Mouse (Mus musculus) NIH3T3 (cell line): ENCODE data around the gene Irs2.

Source experiments
- DNase-seq: peaks from one replicate; pipeline ENCODE4 v3.0.0-alpha.2; 2012; ENCODE audit warnings: low read depth

Irs2 gene

DNA sequence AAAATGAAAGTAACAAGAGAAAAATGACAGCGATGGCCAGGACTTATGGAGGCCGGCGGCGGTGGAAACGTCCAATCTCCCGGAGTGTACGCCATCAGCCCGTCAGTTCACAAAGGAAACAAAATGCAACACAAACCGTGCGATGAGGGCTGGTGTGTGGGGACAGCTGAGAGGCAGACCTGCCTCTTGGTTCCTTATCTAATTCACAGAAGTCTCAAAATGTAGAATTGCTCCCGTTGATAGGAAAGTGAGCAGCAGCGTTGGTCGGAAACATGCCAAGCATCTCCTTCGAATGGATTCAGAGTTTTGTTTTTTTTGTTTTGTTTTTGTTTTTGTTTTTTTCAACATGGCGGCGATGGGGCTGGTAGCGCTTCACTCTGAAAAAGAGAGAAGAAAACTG lies 21.6 kb downstream of the Irs2 start:
- no peak for DNase-seq

GRCm38 (mm10) chr8:10985064-10985463 lies 23.2 kb downstream of the Irs2 start:
- DNase-seq: no peak

DNA sequence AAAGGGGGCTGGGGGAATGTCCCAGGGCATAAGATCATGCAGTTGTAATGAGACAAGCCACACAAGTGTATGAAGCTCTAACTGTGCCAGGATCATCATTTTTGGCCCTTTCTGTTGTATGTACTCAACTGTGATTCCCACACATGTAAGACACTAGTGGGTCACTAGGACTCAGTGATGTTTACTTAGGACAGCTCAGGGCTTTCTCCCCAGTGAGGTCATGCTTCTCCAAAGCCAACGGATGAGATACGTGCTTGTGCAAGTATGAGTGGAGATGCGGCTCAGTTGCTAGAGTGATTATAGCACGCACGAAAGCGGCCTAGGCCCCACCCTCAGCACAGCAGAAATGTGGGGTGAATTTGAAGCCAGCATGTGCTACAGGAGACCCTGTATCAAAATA lies 27.4 kb downstream of the Irs2 start:
- DNase-seq: no peak

- DNase-seq: no peak
Observed at GRCm38 (mm10) chr8:10979916-10980315, 28.3 kb downstream of the Irs2 start.

GRCm38 (mm10) chr8:10979196-10979794 lies 29.0 kb downstream of the Irs2 start:
- no peak for DNase-seq

DNA sequence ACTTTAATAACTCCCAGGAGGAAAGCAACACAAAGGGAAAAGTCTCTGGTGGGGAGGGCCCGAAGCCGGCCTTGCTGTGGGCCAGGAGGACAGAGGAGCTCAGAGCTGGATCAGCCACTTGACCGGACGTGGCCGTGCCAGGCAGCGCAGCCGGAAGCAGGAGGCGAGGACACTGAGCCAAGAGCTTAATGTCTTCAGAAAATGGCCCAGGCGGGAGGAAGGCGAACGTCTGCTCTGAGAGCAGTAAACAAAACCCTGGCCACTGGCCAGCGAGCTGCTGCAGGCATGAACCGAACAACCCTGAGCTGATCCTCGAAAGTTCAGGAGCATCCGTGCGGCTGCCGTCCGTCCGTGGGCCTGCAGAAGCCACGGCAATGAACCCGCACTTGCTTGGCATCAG lies 29.9 kb downstream of the Irs2 start:
- peak; percentile 64 for DNase-seq

DNA sequence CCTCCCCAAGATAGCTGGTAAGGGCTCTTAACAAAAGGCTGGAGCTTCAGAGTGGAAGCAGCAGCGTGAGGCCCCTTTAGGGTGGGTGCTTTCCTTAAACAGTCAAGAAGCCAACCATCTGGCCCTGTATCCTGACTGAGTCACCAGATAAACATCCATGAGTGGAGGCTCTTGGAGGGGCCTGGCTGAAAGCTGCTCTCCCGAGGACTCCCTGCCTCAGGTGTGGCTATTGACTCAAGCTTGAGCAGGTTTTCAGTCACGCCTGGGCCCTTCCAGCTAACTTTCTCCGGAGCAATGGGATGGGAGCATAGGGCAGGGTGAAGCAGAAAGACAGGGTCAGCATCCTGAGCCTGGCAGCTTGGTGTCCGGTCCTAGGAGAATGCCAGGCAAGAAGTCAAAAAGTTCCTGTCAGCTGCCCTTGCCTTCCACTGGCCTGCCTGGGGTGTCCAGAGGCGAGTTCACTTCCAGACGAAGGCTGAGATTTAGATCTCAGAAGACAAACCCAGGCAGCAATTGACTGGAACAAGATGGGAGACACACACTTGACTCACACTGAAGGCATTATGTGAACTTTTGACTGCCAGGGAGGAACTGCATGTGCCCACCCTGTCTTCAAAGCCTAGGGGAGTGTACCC lies 30.4 kb downstream of the Irs2 start:
- DNase-seq: peak; percentile 94

DNA sequence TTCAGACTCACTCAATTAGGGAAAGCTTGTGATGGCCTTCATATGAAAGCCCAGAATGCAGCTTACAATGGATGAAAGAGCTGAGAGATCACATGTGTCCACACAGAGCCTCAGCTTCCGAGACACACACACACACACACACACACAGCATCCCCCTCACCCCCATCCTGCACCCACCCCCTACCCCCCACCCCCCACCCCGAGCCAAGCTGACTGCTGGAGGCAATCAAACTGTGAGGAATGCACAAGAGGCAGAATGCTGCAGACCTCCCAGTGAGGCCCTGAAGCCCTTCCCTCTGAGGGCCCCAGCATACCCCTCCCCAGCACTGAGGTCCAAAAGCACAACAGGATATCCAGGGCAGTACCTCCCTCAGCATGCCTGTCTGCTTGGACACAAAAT lies 33.6 kb downstream of the Irs2 start:
- no peak for DNase-seq

DNA sequence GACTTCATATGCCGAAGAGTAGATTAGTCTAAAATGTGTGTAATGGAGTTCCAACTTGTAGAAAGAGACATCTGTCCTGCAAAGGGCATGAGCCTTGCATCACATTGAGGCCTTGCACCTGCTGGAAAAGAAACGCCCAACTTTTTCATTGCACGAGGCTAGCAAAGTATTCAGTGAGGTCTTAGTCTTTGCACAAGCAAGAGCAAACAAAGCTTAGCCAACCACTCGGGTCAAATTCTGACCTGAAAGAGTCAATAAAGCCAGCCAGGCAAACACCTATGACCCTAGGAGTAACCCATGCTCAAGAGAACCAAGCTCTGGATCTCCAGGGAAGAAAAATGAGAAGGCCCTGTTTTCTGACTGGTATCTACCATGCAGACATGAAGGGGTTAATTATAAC lies 34.1 kb downstream of the Irs2 start:
- no peak for DNase-seq

DNA sequence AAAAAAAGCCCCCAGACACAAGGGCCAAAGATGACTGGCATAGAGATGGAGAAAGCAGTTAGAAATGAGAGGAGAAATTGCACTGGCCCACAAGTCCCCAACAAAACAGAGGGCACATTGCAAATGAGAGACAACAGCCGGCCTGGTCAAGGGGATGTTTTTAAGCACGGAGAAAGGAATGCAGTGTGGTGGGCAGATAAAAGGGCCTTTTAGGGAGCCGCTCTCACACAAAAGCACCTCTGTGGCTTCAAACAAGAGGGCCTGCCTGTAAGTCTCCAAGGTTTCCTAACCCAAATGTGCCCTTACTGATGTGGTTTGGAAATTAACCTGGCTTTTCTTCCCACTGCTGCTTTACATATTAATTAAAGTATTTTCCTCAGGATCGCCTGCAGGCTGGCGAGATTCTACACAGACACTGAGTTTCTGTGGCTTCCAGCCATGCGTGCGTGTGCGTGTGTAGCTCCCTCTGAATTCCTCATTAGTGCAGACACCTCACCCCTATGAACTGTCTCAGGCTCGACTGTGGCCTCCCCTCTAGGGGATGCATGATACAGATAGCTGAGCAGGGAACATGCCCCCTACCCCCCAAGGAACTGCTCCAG lies 35.3 kb downstream of the Irs2 start:
- no peak for DNase-seq

GRCm38 (mm10) chr8:10971984-10972383 lies 36.3 kb downstream of the Irs2 start:
- DNase-seq: no peak

GRCm38 (mm10) chr8:10971509-10971908 lies 36.7 kb downstream of the Irs2 start:
- no peak for DNase-seq

- DNase-seq: peak; percentile 68
Observed at GRCm38 (mm10) chr8:10970496-10971456, 37.5 kb downstream of the Irs2 start.

DNA sequence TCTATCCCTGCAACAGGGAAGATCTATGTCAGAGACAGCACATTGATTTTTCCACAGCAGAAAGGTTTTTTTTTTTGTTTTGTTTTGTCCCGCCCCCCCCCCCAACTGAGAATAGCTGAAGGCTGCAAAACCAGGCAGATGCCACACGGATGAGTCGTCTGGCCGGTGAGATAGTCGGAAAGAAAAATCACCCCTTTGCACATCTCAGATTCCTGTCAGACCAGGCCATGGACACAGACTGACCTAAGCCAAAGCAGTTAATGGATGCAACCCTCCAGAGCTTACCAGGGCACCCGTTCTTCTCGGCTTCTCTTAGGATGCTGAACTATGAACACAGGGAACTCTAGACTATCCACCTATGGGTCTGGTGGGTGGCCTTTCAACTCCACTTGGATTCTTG lies 39.6 kb downstream of the Irs2 start:
- peak; percentile 57 for DNase-seq

GRCm38 (mm10) chr8:10965401-10966117 lies 42.7 kb downstream of the Irs2 start:
- peak; percentile 58 for DNase-seq

GRCm38 (mm10) chr8:10964511-10965099 lies 43.7 kb downstream of the Irs2 start:
- DNase-seq: peak; percentile 68

GRCm38 (mm10) chr8:10961989-10962388 lies 46.3 kb downstream of the Irs2 start:
- peak; percentile 89 for DNase-seq

- DNase-seq: peak; percentile 25
Observed at GRCm38 (mm10) chr8:10960277-10960819, 47.9 kb downstream of the Irs2 start.

- no peak for DNase-seq
Observed at GRCm38 (mm10) chr8:10957292-10957955, 50.8 kb downstream of the Irs2 start.

DNA sequence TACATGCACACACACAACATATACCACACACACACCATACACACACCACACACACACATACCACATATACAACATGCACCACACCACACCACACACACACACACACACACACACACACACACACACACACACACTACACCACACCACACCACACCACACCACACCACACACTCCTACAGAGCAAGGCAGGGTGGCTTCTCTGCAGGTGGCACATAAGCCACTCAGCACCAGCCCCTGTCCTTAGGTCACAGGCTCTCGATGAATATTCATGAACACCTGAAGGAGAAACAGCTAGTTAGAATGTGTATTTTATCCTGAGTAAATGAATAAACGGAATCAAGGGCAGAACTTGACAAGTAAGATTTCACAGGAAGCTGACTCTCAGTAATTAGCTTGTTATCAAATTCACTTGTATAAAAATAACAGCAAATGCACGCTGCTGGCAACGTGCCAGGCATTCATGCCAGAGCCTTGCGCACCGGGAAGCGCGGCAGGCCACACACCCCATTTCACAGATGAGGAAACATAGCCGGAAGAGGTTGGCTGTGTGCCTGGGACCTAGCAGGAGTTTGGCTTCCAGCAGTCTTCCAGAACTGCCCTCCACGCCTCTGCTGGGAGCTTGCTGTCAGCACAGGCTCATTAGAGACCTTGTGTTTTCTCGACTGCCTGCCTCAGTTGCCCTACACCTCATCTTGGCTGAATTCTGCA lies 54.8 kb downstream of the Irs2 start:
- peak; percentile 81 for DNase-seq
